ENCODE assay signal across 8 mouse cellular contexts in genomic region chr15:98165525-98165924, GRCm38 (mm10). TPM values are rescaled to one million over a fixed set of nuclear protein-coding genes. Genes with fewer than 3 reads are reported as not detected.
DNase-seq lines count a peak whose midpoint lies in the region; ATAC-seq lines count a peak whose summit lies in the region.

Asb8 (minus strand) TSS chr15:98165625.

- 83% methylated on average over 5 of the region's 5 CpGs for WGBS in forebrain, embryonic 12.5 days
- WGBS in limb, embryonic 13.5 days = 77% methylated on average over 5 of the region's 5 CpGs
- 83% methylated on average over 5 of the region's 5 CpGs for WGBS in stomach, embryonic 14.5 days

- no peaks in the 10 kb centered on the region for H3K36me3 ChIP-seq in forebrain, embryonic 12.5 days (replicated peaks)
- no peaks in the 10 kb centered on the region for H3K36me3 ChIP-seq in limb, embryonic 13.5 days
- H3K36me3 ChIP-seq in stomach, embryonic 14.5 days (ENCODE audit: control insufficient read depth, insufficient read depth, low read length) = no peaks in the 10 kb centered on the region

- ATAC-seq in forebrain, embryonic 12.5 days (ENCODE audit: low FRiP score) = no peak
- ATAC-seq in limb, embryonic 13.5 days (ENCODE audit: low FRiP score, low read depth) = no peak
- ATAC-seq in stomach, embryonic 14.5 days (ENCODE audit: insufficient number of reproducible peaks, insufficient read depth, low FRiP score, low read depth) = no peak

- H3K27me3 ChIP-seq in forebrain, embryonic 12.5 days = peaks cover 35% of the 10 kb centered on the region
- H3K27me3 ChIP-seq in limb, embryonic 13.5 days = peaks cover 58% of the 10 kb centered on the region
- peaks cover 41% of the 10 kb centered on the region for H3K27me3 ChIP-seq in stomach, embryonic 14.5 days (ENCODE audit: control insufficient read depth, insufficient read depth, low read length)

- H3K4me3 ChIP-seq in forebrain, embryonic 12.5 days (replicated peaks) = no peak within 1 kb of the TSS
- no peak within 1 kb of the TSS for H3K4me3 ChIP-seq in limb, embryonic 13.5 days
- no peak within 1 kb of the TSS for H3K4me3 ChIP-seq in stomach, embryonic 14.5 days (ENCODE audit: low read depth, low read length)

- H3K27ac ChIP-seq in forebrain, embryonic 12.5 days = no peak within 1 kb of the TSS
- H3K27ac ChIP-seq in limb, embryonic 13.5 days = no peak within 1 kb of the TSS
- H3K27ac ChIP-seq in stomach, embryonic 14.5 days (ENCODE audit: low read length) = no peak within 1 kb of the TSS

- no peak within 1 kb of the TSS for H3K9ac ChIP-seq in forebrain, embryonic 12.5 days
- no peak within 1 kb of the TSS for H3K9ac ChIP-seq in limb, embryonic 13.5 days
- no peak within 1 kb of the TSS for H3K9ac ChIP-seq in stomach, embryonic 14.5 days (replicated peaks; ENCODE audit: low read depth, low read length)

- H3K9me3 ChIP-seq in forebrain, embryonic 12.5 days = no peaks in the 10 kb centered on the region
- H3K9me3 ChIP-seq in limb, embryonic 13.5 days = no peaks in the 10 kb centered on the region
- no peaks in the 10 kb centered on the region for H3K9me3 ChIP-seq in stomach, embryonic 14.5 days (ENCODE audit: control insufficient read depth, low read depth, low read length)

- H3K4me2 ChIP-seq in forebrain, embryonic 12.5 days = peak within 1 kb of the TSS; percentile 87
- no peak within 1 kb of the TSS for H3K4me2 ChIP-seq in limb, embryonic 13.5 days (replicated peaks)
- H3K4me2 ChIP-seq in stomach, embryonic 14.5 days (replicated peaks; ENCODE audit: low read depth, low read length) = no peak within 1 kb of the TSS

- H3K4me1 ChIP-seq in forebrain, embryonic 12.5 days = peaks cover 36% of the 10 kb centered on the region
- peaks cover 15% of the 10 kb centered on the region for H3K4me1 ChIP-seq in limb, embryonic 13.5 days
- H3K4me1 ChIP-seq in stomach, embryonic 14.5 days (ENCODE audit: control insufficient read depth, insufficient read depth, low read length) = peaks cover 7% of the 10 kb centered on the region; the same call in 1 of the 2 replicates

- intact Hi-C loops in heart, postnatal 36 days (cut with DNase I) = no loop called here

- DNase-seq in thymus, postnatal 0 days (ENCODE audit: low spot score) = no peak
- no peak for DNase-seq in thymus, postnatal 36 days
- DNase-seq in heart, postnatal 36 days = no peak
- DNase-seq in right cerebral cortex, adult 2 months (ENCODE audit: low spot score in 2 of 2) = no peak
- DNase-seq in cerebellum, postnatal 25 days = no peak

RNA-seq across cellular contexts. Expression of gene Asb8, which starts in this region (rescaled TPM):
- 43.2 and 43.6 TPM in 2 replicates for polyA plus RNA-seq in thymus, postnatal 0 days (2015; fragmentation: Nextera tagmentation; extraction: Ambion mirVana)
- 38.4 and 44.8 TPM in 2 replicates for polyA plus RNA-seq in forebrain, embryonic 12.5 days (2016; fragmentation: Nextera tagmentation; extraction: Ambion mirVana)
- 100 to 1,000 TPM in 1 of 2 experiments, 10 to 100 TPM in 1; 98.7 to 109 TPM for total RNA-seq in heart, postnatal 36 days (2021)
- polyA plus RNA-seq in limb, embryonic 13.5 days (2015; fragmentation: Nextera tagmentation; extraction: Ambion mirVana) = 50.7 and 51.0 TPM in 2 replicates
- polyA plus RNA-seq in stomach, embryonic 14.5 days (2014; fragmentation: Nextera tagmentation; extraction: Ambion mirVana) = 47.6 and 51.7 TPM in 2 replicates
